Mouse (Mus musculus): ENCODE measurements around the gene Syngr3. TPM values are rescaled to one million over a fixed set of nuclear protein-coding genes. Genes with fewer than 3 reads are reported as not detected.

Gene Syngr3
- polyA plus RNA-seq, 1 experiment from 2014 or later = 196 TPM

GRCm38 (mm10) chr17:24658017-24658758 lies 31.6 kb downstream of the Syngr3 start, which contains the start of gene Npw:
TSS of gene Npw (minus strand) at chr17:24658457.
- Histone ChIP-seq H3K36me3 (ENCODE audit: control insufficient read depth, insufficient read depth, low read length) (no peaks in the 10 kb centered on the region), H3K9me3 (ENCODE audit: control insufficient read depth, low read length) (no peaks in the 10 kb centered on the region), H3K27me3 (ENCODE audit: control insufficient read depth, insufficient read depth, low read length) (peaks cover 18% of the 10 kb centered on the region), H3K27ac (ENCODE audit: low read depth, low read length) (no peak within 1 kb of the TSS), H3K9ac (replicated peaks; ENCODE audit: low read depth, low read length) (peak within 1 kb of the TSS; percentile 42; the same call in 1 of the 2 replicates), H3K4me3 (ENCODE audit: low read depth, low read length) (peak within 1 kb of the TSS; percentile 24), H3K4me1 (ENCODE audit: control insufficient read depth, insufficient read depth, low read length) (0 out of 2 replicates have a peak, but pooled peaks cover 4% of the 10 kb centered on the region), H3K4me2 (ENCODE audit: low read depth, low read length) (peak within 1 kb of the TSS; percentile 48)
- 1% methylated on average over 40 of the region's 47 CpGs for WGBS
- ATAC-seq (ENCODE audit: low read depth) = no peak

- Histone ChIP-seq H3K4me3 (ENCODE audit: low read depth, low read length) (no peak overlapping the region), H3K36me3 (ENCODE audit: control insufficient read depth, insufficient read depth, low read length) (no peaks in the 10 kb centered on the region), H3K27me3 (ENCODE audit: control insufficient read depth, insufficient read depth, low read length) (peaks cover 18% of the 10 kb centered on the region), H3K4me2 (ENCODE audit: low read depth, low read length) (no peak overlapping the region), H3K9ac (replicated peaks; ENCODE audit: low read depth, low read length) (no peak overlapping the region), H3K4me1 (ENCODE audit: control insufficient read depth, insufficient read depth, low read length) (0 out of 2 replicates have a peak, but pooled peaks cover 4% of the 10 kb centered on the region), H3K27ac (ENCODE audit: low read depth, low read length) (no peak overlapping the region), H3K9me3 (ENCODE audit: control insufficient read depth, low read length) (no peaks in the 10 kb centered on the region)
- no peak for ATAC-seq (ENCODE audit: low read depth)
- 70% methylated on average over 4 of the region's 4 CpGs for WGBS
Measured at GRCm38 (mm10) chr17:24654969-24655368, 34.8 kb downstream of the Syngr3 start.

- Histone ChIP-seq H3K4me2 (ENCODE audit: low read depth, low read length) (peak overlapping the region; percentile 45), H3K27me3 (ENCODE audit: control insufficient read depth, insufficient read depth, low read length) (peaks cover 14% of the 10 kb centered on the region), H3K9ac (replicated peaks; ENCODE audit: low read depth, low read length) (no peak overlapping the region), H3K27ac (ENCODE audit: low read depth, low read length) (no peak overlapping the region), H3K4me1 (ENCODE audit: control insufficient read depth, insufficient read depth, low read length) (0 out of 2 replicates have a peak, but pooled peaks cover 4% of the 10 kb centered on the region), H3K9me3 (ENCODE audit: control insufficient read depth, low read length) (no peaks in the 10 kb centered on the region), H3K4me3 (ENCODE audit: low read depth, low read length) (0 out of 2 replicates have a peak overlapping the region, but pooled peaks have one; percentile 12), H3K36me3 (ENCODE audit: control insufficient read depth, insufficient read depth, low read length) (no peaks in the 10 kb centered on the region)
- 4% methylated on average over 19 of the region's 19 CpGs for WGBS
- ATAC-seq (ENCODE audit: low read depth) = peak; percentile 58; the same call in 1 of the 2 replicates
Measured at GRCm38 (mm10) chr17:24653967-24654710, 35.6 kb downstream of the Syngr3 start.

GRCm38 (mm10) chr17:24651835-24652234 lies 37.9 kb downstream of the Syngr3 start:
- Histone ChIP-seq H3K4me3 (ENCODE audit: low read depth, low read length) (no peak overlapping the region), H3K27me3 (ENCODE audit: control insufficient read depth, insufficient read depth, low read length) (no peaks in the 10 kb centered on the region; the same call in 1 of the 2 replicates), H3K27ac (ENCODE audit: low read depth, low read length) (no peak overlapping the region), H3K36me3 (ENCODE audit: control insufficient read depth, insufficient read depth, low read length) (no peaks in the 10 kb centered on the region), H3K4me1 (ENCODE audit: control insufficient read depth, insufficient read depth, low read length) (no peaks in the 10 kb centered on the region), H3K4me2 (ENCODE audit: low read depth, low read length) (no peak overlapping the region), H3K9ac (replicated peaks; ENCODE audit: low read depth, low read length) (no peak overlapping the region), H3K9me3 (ENCODE audit: control insufficient read depth, low read length) (no peaks in the 10 kb centered on the region)
- ATAC-seq (ENCODE audit: low read depth) = no peak
- WGBS = 84% methylated on average over 3 of the region's 3 CpGs

GRCm38 (mm10) chr17:24650766-24651165 lies 39.0 kb downstream of the Syngr3 start:
- Histone ChIP-seq H3K4me1 (ENCODE audit: control insufficient read depth, insufficient read depth, low read length) (no peaks in the 10 kb centered on the region), H3K36me3 (ENCODE audit: control insufficient read depth, insufficient read depth, low read length) (no peaks in the 10 kb centered on the region), H3K9ac (replicated peaks; ENCODE audit: low read depth, low read length) (no peak overlapping the region), H3K4me3 (ENCODE audit: low read depth, low read length) (peak overlapping the region; percentile 70; the same call in 1 of the 2 replicates), H3K27me3 (ENCODE audit: control insufficient read depth, insufficient read depth, low read length) (no peaks in the 10 kb centered on the region; the same call in 1 of the 2 replicates), H3K9me3 (ENCODE audit: control insufficient read depth, low read length) (no peaks in the 10 kb centered on the region), H3K27ac (ENCODE audit: low read depth, low read length) (no peak overlapping the region), H3K4me2 (ENCODE audit: low read depth, low read length) (peak overlapping the region; percentile 96)
- WGBS = 74% methylated on average over 4 of the region's 4 CpGs
- no peak for ATAC-seq (ENCODE audit: low read depth)

- peak within 1 kb of the TSS; percentile 70 for H3K4me3 ChIP-seq (ENCODE audit: low read depth, low read length)
- H3K4me2 ChIP-seq (ENCODE audit: low read depth, low read length) = peak within 1 kb of the TSS; percentile 96
- no peaks in the 10 kb centered on the region for H3K4me1 ChIP-seq (ENCODE audit: control insufficient read depth, insufficient read depth, low read length)
- H3K27ac ChIP-seq (ENCODE audit: low read depth, low read length) = peak within 1 kb of the TSS; percentile 40
- H3K36me3 ChIP-seq (ENCODE audit: control insufficient read depth, insufficient read depth, low read length) = no peaks in the 10 kb centered on the region
- ATAC-seq (ENCODE audit: low read depth) = peak; percentile 59
- no peaks in the 10 kb centered on the region for H3K9me3 ChIP-seq (ENCODE audit: control insufficient read depth, low read length)
- H3K9ac ChIP-seq (replicated peaks; ENCODE audit: low read depth, low read length) = peak within 1 kb of the TSS; percentile 87
- H3K27me3 ChIP-seq (ENCODE audit: control insufficient read depth, insufficient read depth, low read length) = no peaks in the 10 kb centered on the region; the same call in 1 of the 2 replicates
- WGBS = 3% methylated on average over 25 of the region's 41 CpGs
Measured at GRCm38 (mm10) chr17:24650070-24650616, 39.6 kb downstream of the Syngr3 start, which contains the start of gene Slc9a3r2. TSS of gene Slc9a3r2 (minus strand) at chr17:24650327.

GRCm38 (mm10) chr17:24649581-24650069 lies 40.1 kb downstream of the Syngr3 start:
- H3K4me1 ChIP-seq (ENCODE audit: control insufficient read depth, insufficient read depth, low read length) = no peaks in the 10 kb centered on the region
- 1% methylated on average over 32 of the region's 35 CpGs for WGBS
- H3K36me3 ChIP-seq (ENCODE audit: control insufficient read depth, insufficient read depth, low read length) = no peaks in the 10 kb centered on the region
- H3K9ac ChIP-seq (replicated peaks; ENCODE audit: low read depth, low read length) = peak overlapping the region; percentile 87
- H3K4me3 ChIP-seq (ENCODE audit: low read depth, low read length) = peak overlapping the region; percentile 70
- peak overlapping the region; percentile 40 for H3K27ac ChIP-seq (ENCODE audit: low read depth, low read length)
- no peaks in the 10 kb centered on the region for H3K9me3 ChIP-seq (ENCODE audit: control insufficient read depth, low read length)
- ATAC-seq (ENCODE audit: low read depth) = peak; percentile 49; the same call in 1 of the 2 replicates
- H3K4me2 ChIP-seq (ENCODE audit: low read depth, low read length) = peak overlapping the region; percentile 96
- no peaks in the 10 kb centered on the region; the same call in 1 of the 2 replicates for H3K27me3 ChIP-seq (ENCODE audit: control insufficient read depth, insufficient read depth, low read length)

GRCm38 (mm10) chr17:24648731-24649377 lies 40.9 kb downstream of the Syngr3 start:
- 73% methylated on average over 10 of the region's 10 CpGs for WGBS
- no peak for ATAC-seq (ENCODE audit: low read depth)
- H3K4me2 ChIP-seq (ENCODE audit: low read depth, low read length) = peak overlapping the region; percentile 96
- no peak overlapping the region for H3K27ac ChIP-seq (ENCODE audit: low read depth, low read length)
- H3K36me3 ChIP-seq (ENCODE audit: control insufficient read depth, insufficient read depth, low read length) = no peaks in the 10 kb centered on the region
- H3K4me3 ChIP-seq (ENCODE audit: low read depth, low read length) = peak overlapping the region; percentile 70
- no peaks in the 10 kb centered on the region for H3K4me1 ChIP-seq (ENCODE audit: control insufficient read depth, insufficient read depth, low read length)
- H3K9me3 ChIP-seq (ENCODE audit: control insufficient read depth, low read length) = no peaks in the 10 kb centered on the region
- no peaks in the 10 kb centered on the region; the same call in 1 of the 2 replicates for H3K27me3 ChIP-seq (ENCODE audit: control insufficient read depth, insufficient read depth, low read length)
- peak overlapping the region; percentile 87; the same call in 1 of the 2 replicates for H3K9ac ChIP-seq (replicated peaks; ENCODE audit: low read depth, low read length)
